Mouse (Mus musculus) mature B cell (primary cell): ENCODE results near the gene Cd93.

Experiments
- in situ Hi-C: fragments of 300-500 bp; cut with MboI; formaldehyde crosslinking; loops from 2 replicates; pipeline ENCODE4 v1.14.3; 2019

Cd93 gene

DNA sequence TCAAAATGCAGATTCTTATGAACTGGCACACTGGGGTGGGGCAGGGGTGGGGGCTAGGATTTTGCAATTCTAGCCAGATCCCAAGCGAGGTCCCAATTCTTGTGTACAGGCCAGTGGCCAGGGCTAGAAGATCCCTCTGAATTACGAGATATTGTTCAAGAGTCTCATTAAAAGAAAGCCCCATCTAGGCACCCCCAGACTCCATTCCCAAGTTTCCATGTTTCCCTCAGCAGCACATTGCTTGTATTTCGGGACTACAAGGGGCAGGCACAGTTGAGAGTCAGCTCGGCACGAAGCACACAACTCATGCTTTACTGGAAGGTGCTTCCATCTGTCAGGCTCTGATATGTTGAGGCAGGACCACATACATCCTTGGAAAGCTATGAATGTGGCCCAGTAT lies 38.5 kb downstream of the Cd93 start:
- in situ Hi-C loops, result loop anchor here (10.0 kb wide), 1 partner anchor 170 kb away; no protein-coding TSS in a partner anchor

DNA sequence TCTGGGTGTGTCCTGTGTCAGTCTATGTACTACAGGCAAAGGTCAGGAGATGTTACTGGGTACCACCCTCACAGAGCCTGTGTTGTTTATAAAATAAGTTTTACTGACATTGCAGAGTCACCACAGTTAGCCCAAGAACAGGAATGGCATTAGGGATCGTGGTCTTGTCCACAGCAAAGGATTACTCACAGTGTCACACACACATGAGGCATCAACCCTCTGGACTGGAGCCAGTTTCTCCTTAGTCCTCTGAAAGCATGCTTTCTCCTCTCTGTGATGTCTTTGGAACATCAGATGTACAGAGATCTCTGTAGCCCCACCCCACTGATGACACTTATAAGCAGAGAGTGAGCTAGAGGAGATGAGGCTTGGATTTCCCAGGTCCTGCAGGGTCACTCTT lies 41.1 kb downstream of the Cd93 start:
- in situ Hi-C loops, result loop anchor here (10.0 kb wide), 1 partner anchor 173 kb away; no protein-coding TSS in a partner anchor

- in situ Hi-C loops, result no loop called here
These were observed 44.3 kb downstream of the Cd93 start for GRCm38 (mm10) chr2:148398901-148399685.

- in situ Hi-C loops, result no loop called here
These were observed 45.6 kb downstream of the Cd93 start for GRCm38 (mm10) chr2:148397784-148398100.

DNA sequence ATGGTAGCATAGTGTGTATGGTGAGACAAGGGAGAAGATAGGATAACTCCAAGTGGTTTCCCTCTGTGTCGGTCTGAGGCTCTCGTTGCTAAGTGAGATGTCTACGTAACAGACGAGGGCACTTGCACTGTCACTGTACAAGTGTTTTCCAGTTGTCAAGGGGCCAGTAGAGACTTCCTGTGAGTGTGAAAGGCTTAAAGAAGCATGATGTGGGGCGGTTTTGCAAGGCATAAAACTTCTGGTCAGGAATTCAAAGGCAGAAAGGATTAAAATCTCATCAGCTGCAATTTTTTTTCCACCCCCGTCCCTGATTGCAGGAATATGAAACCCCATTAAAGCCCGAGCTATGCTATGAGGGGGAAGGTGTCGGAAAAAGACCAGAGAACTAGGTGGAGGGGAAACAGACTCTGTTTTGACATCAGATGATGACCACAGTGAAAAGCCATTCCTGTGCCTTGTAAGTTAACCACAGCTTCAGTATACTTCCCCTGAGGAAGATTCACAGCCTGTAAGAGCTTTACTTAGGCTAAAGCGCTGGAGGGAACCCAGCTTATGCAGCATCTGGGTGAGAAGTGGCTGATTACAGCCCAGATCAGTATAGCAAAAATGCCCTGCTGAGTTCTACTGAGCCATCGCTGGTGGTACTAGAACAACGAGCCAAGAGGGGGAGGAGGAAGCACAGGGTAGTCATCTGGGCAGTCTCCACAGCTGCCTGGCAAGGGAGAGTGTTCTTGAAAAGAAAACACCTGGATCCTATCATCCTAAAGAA lies 46.2 kb downstream of the Cd93 start:
- in situ Hi-C loops, result no loop called here

DNA sequence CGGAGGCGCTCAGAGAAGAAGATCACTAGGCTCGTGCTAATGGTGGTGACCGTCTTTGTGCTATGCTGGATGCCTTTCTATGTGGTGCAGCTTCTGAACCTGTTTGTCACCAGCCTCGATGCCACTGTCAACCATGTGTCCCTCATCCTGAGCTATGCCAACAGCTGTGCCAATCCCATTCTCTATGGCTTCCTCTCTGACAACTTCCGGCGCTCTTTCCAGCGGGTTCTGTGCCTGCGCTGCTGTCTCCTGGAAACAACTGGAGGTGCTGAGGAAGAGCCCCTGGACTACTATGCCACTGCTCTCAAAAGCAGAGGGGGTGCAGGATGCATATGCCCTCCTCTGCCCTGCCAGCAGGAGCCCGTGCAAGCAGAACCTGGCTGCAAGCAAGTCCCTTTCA lies 47.2 kb downstream of the Cd93 start:
- in situ Hi-C loops, result no loop called here

- in situ Hi-C loops, result no loop called here
These were observed 48.0 kb downstream of the Cd93 start, which contains the start of gene Sstr4 for GRCm38 (mm10) chr2:148395131-148396051. TSS of gene Sstr4 (plus strand) at chr2:148395344.

DNA sequence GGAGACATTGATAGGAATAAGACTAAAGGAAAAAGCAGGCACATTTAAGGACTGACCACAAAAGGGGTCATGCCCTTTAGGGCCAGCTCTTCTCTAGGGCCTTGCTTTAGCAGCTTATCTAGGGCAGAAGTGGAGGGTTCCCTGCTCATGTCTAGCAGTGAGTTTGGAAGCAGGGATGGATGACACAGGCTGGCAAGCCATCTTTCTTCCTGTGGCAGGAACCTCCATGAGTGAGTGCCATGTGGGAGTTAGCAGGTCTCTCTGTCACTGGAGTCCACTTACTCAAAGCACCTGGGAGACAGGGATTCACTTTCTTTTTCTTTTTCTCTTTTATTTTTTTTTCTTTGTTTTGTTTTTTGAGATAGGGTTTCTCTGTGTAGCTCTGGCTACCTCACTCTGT lies 49.5 kb downstream of the Cd93 start:
- in situ Hi-C loops, result no loop called here

GRCm38 (mm10) chr2:148393149-148393548 lies 50.2 kb downstream of the Cd93 start:
- in situ Hi-C loops, result no loop called here

DNA sequence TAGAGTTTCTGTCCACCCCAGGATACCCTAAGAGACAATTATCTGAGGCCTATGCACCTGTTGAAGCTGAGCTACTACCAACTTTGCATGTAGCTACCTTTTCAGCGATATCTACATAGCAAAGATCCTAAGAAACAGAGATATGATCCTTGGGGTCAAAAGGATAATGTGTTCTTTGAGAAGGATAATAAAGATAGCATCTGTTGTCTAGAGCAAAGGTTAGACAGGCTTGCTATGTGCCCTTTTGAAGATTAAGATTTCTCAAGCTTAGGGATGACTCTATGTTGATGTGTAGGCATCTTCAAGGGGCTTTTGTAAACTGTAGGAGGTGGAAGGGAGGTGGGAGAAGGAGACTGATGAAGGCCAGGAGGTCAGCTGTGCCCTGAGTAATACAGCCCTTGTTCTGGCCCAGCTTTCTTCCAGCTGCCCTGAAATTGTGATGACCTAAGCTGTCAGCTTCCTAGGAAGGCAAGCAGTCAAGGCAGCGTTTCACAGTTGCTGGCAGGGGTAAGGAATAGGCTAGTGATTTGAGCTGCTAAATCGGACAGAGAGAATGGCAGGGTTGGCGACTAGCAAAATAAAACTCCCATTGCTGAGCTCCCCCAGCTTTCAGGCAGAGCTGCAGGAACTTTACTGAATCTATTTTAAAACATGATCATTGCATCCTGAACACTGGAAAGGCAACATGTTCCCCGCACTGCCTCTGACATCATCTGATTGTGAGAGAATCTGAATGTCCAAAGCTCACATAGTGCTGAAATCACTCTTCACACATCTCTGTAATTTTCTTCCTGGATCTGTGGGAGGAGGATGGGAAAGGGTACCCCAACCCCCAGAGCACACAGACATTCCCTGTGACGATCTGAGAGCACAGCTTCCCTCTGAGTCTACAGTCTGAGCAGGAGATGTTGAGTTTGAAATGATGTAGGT lies 55.4 kb downstream of the Cd93 start:
- in situ Hi-C loops, result no loop called here

- in situ Hi-C loops, result no loop called here
These were observed 56.4 kb downstream of the Cd93 start for GRCm38 (mm10) chr2:148386927-148387326.
